Mouse (Mus musculus) erythroblast, embryonic 14.5 days (primary cell): ENCODE data around the gene Meis2.

Experiments used
- GATA1 ChIP-seq: IDR thresholded peaks from 2 replicates; pipeline ENCODE4 v1.6.1; 2012; ENCODE audit warnings: low read length, inconsistent platforms, mixed read lengths
- TAL1 ChIP-seq: IDR thresholded peaks from 3 replicates; pipeline ENCODE4 v1.6.1; 2012; ENCODE audit warnings: low read length, inconsistent platforms, mixed read lengths

- no peak for TF ChIP-seq TAL1
- TF ChIP-seq GATA1: no peak
Measured at GRCm38 (mm10) chr2:115895717-115896116, 169.9 kb downstream of the Meis2 start.
